Mouse (Mus musculus) testis, adult 2 months (tissue): Measurements from ENCODE around the gene Gimap7. TPM values are rescaled to one million over a fixed set of nuclear protein-coding genes. Genes with fewer than 3 reads are reported as not detected.

Experiments used
- H3K27ac ChIP-seq: fragments of 200-500 bp; 2 replicates; pipeline ENCODE4 v1.5.1; 2012; ENCODE audit warnings: low read depth, low read length; ENCODE audit not compliant: control insufficient read depth, insufficient read depth
- H3K27me3 ChIP-seq: fragments of 200-500 bp; 2 replicates; pipeline ENCODE4 v1.6.1; 2012; ENCODE audit warnings: mild to moderate bottlenecking, low read length, moderate library complexity; ENCODE audit not compliant: control insufficient read depth, insufficient read depth
- H3K36me3 ChIP-seq: fragments of 200-500 bp; 2 replicates; pipeline ENCODE4 v1.6.1; 2012; ENCODE audit warnings: mild to moderate bottlenecking, low read length; ENCODE audit not compliant: control insufficient read depth, insufficient read depth
- H3K4me1 ChIP-seq: fragments of 200-500 bp; 2 replicates; pipeline ENCODE4 v1.6.1; 2012; ENCODE audit warnings: low read length; ENCODE audit not compliant: control insufficient read depth, insufficient read depth
- H3K4me3 ChIP-seq: fragments of 200-500 bp; 2 replicates; pipeline ENCODE4 v1.5.1; 2012; ENCODE audit warnings: low read depth, mild to moderate bottlenecking, low read length, moderate library complexity, mixed read lengths; ENCODE audit not compliant: control insufficient read depth
- CTCF ChIP-seq: fragments of 200-500 bp; IDR thresholded peaks from 2 replicates; pipeline ENCODE4 v1.5.1; 2012; ENCODE audit warnings: low read depth, mild to moderate bottlenecking, inconsistent platforms, low read length, moderate library complexity; ENCODE audit not compliant: control insufficient read depth, insufficient read depth, insufficient replicate concordance
- POLR2A ChIP-seq: fragments of 200-500 bp; IDR thresholded peaks from 2 replicates; pipeline ENCODE4 v1.6.1; 2012; ENCODE audit warnings: low read depth, mild to moderate bottlenecking, inconsistent platforms, low read length, moderate library complexity; ENCODE audit not compliant: control insufficient read depth
- polyA plus RNA-seq: library from polyadenylated mRNA; depleted of rRNA; stranded (reverse); fragments of >200 nt; gene quantifications from 2 replicates; pipeline ENCODE4 v1.2.3, GENCODE M21; 2012; rRNA removed

The Gimap7 gene
- polyA plus RNA-seq, result not detected in 2 replicates

DNA sequence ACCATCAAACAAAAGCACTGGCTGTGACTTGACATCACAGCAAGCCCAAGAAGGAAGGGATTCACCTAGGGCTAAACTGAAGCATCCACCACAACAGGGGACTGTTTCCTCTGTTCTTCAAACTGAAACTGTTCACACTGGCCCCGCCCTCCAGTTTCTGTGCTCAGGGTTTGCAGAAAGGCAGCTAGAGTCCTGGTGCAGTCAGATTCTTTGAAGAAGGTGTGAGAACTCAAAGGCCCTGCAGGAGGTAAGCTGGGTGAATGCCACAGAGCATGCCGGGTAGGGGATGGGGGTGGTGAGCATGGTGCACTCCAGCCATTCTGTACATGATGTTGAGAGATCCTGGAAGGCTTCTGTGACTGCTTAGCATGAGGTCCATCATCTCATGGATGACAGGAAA, at the start of gene Gimap7, which contains the start of gene Gm28053:
Gene Gimap7 (plus strand): TSS at position 167 of the 400 bp plus-strand sequence.
Gene Gm28053 (plus strand): TSS at position 153 of the 400 bp plus-strand sequence.
- Histone ChIP-seq H3K27me3 (no peaks in the 10 kb centered on the region), H3K27ac (no peak within 1 kb of the TSS), H3K4me1 (no peaks in the 10 kb centered on the region), H3K4me3 (no peak within 1 kb of the TSS), H3K36me3 (no peaks in the 10 kb centered on the region)
- no peak for TF ChIP-seq CTCF
- TF ChIP-seq POLR2A, result no peak

- Histone ChIP-seq H3K4me3 (peak overlapping the region; percentile 74), H3K27ac (no peak overlapping the region), H3K36me3 (no peaks in the 10 kb centered on the region), H3K27me3 (no peaks in the 10 kb centered on the region), H3K4me1 (no peaks in the 10 kb centered on the region; the same call in 1 of the 2 replicates)
- TF ChIP-seq CTCF (no peak), POLR2A (no peak)
Measured at GRCm38 (mm10) chr6:48669446-48669969, 48.9 kb upstream of the Gimap7 start.

DNA sequence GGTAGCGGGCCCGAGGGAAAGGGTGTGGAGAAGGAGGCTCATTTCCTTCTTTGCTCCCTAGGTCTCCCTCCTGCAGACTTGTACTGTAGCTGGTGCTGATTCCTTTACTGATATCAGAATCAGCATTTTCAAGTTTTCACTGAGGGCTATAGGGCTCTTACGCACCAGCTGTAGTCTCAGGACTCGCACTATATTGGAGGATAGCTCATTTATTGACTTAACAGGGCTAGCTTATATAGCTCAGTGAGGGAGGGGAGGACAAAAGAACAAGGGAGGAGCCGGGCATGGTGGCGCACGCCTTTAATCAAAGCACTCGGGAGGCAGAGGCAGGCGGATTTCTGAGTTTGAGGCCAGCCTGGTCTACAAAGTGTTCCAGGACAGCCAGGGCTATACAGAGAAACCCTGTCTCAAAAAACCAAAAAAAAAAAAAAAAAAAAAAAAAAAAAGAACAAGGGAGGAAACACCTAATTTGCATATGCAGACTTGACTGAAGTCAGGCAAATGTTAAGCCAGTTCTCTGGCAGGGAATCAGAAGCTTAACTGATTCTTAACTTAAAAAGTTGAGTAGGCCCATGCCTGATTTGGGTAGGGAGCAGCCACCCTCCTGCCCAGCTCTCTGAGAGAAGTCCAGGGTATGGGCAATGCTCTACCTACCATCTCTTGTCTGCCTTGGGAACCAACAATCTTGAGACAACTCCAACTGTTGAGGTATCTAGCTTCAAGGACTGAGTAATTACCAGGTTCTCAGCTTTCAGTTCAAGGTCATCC, 43.9 kb upstream of the Gimap7 start:
- Histone ChIP-seq H3K4me1 (peaks cover 7% of the 10 kb centered on the region), H3K36me3 (no peaks in the 10 kb centered on the region), H3K27me3 (no peaks in the 10 kb centered on the region), H3K4me3 (no peak overlapping the region), H3K27ac (no peak overlapping the region)
- TF ChIP-seq POLR2A (no peak), CTCF (no peak)

DNA sequence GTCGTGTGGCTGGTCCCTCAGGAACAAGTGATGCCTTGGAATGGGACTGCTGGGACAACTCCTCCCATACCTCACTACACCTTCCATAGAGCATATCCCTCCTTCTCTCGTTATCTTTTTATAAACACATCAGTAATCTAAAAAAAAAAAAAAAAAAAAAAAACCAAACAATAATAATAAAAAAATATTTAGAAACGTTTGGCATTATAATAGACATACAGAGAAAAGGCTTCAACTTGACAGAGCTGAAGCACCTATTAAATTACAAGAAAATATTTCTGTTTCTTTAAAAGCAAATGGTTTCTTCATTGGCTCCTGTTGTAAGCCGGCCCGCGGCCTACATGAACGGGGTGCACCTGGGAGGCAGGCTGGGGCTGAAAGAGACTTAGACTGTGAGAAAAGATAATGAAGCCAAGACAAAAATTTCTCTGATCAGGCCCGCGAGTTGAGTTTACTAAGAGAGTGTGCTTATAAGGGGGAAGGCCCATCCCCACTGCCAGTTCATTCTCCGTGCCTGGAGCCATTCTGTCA, 43.0 kb upstream of the Gimap7 start:
- H3K27ac ChIP-seq, result peak overlapping the region; percentile 29; the same call in 1 of the 2 replicates
- peak overlapping the region; percentile 83 for H3K4me3 ChIP-seq
- TF ChIP-seq CTCF (no peak), POLR2A (no peak)
- no peaks in the 10 kb centered on the region for H3K36me3 ChIP-seq
- no peaks in the 10 kb centered on the region for H3K27me3 ChIP-seq
- peaks cover 7% of the 10 kb centered on the region for H3K4me1 ChIP-seq

- peaks cover 7% of the 10 kb centered on the region for H3K4me1 ChIP-seq
- peak within 1 kb of the TSS; percentile 29 for H3K27ac ChIP-seq
- H3K4me3 ChIP-seq, result peak within 1 kb of the TSS; percentile 83
- TF ChIP-seq POLR2A (no peak), CTCF (no peak)
- no peaks in the 10 kb centered on the region for H3K36me3 ChIP-seq
- no peaks in the 10 kb centered on the region for H3K27me3 ChIP-seq
Measured at GRCm38 (mm10) chr6:48675931-48676859, 42.2 kb upstream of the Gimap7 start, which contains the start of gene Gimap9. TSS of gene Gimap9 (plus strand) at chr6:48676129.

DNA sequence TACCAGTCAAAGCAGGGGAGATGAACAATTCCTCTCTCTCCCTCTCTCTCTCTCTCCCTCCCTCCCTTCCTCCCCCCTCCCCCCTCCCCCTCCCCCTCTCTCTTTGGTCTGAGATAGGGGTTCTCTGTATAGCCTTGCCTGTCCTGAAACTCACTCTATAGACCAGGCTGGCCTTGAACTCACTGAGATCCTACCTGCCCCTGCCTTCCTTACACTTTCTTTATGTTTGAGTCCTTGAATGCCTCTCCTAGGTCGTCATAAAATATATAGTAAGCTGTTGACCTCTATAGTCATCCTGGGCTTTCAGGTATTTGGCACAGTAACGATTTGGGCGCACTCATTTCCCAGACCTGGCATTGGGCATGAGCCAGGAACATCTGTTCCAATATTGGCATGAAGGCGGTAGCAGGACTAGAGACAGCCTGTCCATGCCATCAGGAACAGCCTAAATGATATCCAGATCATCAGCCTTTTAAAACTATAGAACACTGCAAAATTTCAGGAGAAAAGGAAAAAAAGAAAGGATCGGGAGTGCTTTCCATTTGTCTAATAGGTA, 41.5 kb upstream of the Gimap7 start:
- no peak for TF ChIP-seq CTCF
- TF ChIP-seq POLR2A, result no peak
- Histone ChIP-seq H3K4me3 (no peak overlapping the region), H3K27me3 (no peaks in the 10 kb centered on the region), H3K4me1 (peaks cover 7% of the 10 kb centered on the region), H3K36me3 (no peaks in the 10 kb centered on the region), H3K27ac (no peak overlapping the region)
